Mouse (Mus musculus) stomach, postnatal 0 days (tissue): Measurements from ENCODE around the gene Fam107b.

ENCODE experiments used
- CTCF ChIP-seq: IDR thresholded peaks from 2 replicates; pipeline ENCODE4 v1.5.1; 2016; ENCODE audit warnings: antibody characterized with exemption, low read depth, mild to moderate bottlenecking, moderate library complexity
- EP300 ChIP-seq: optimal IDR thresholded peaks from 2 replicates; pipeline ENCODE3; 2016; ENCODE audit warnings: antibody characterized with exemption

- TF ChIP-seq CTCF (no peak), EP300 (no peak)
Observed at GRCm38 (mm10) chr2:3740256-3740655, 170.0 kb downstream of the Fam107b start.
